Comparison of ENCODE assay signal across 9 mouse cellular contexts in the genomic region with DNA sequence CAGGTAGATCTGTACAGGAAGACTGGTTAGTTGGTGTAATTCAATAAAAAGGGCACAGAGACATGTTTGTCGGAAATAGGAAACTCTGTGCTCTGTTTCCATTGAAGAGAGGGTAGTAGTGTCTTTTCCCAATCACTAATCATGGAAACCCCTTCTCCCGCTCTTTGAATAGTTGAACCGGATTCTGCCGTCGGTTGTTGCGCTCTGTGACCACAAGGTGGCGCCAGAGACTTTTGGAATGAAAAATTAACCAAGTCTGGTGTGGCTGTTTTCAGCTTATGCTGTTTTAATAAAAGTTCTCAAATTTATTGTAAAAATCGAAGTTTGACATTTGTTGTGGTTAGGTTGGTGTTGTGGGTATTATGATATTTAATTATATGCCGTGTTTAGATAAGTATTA. TPM values are rescaled to one million over a fixed set of nuclear protein-coding genes. Genes with fewer than 3 reads are reported as not detected.
DNase-seq lines count a peak whose midpoint lies in the region; ATAC-seq lines count a peak whose summit lies in the region.
"Had no signal": no experiment of that assay in that cellular context is flagged by ENCODE, and none has a peak within 500 bp of the region (broad histone marks: within the 10 kb centered on the region; RNA-seq: fewer than 3 reads in every experiment).

No protein-coding gene starts in this region.

- no peak for ATAC-seq in kidney, embryonic 14.5 days (ENCODE audit: low FRiP score, low TSS enrichment)
- peak; percentile 42 to 62; a peak in 2 of 4 replicates for ATAC-seq in hematopoietic stem cell, adult 5-6 weeks (replicated peaks in 1 of 2; ENCODE audit: insufficient read depth in 1 of 2, low FRiP score in 2 of 2, low TSS enrichment in 1 of 2, low read depth in 1 of 2, poor library complexity in 2 of 2, severe bottlenecking in 2 of 2)

- intact Hi-C loops in left cerebral cortex, postnatal 4 days (cut with DNase I): no loop called here

- H3K9ac ChIP-seq in kidney, embryonic 14.5 days (ENCODE audit: low read depth, low read length): no peak overlapping the region

- no peaks in the 10 kb centered on the region for H3K9me3 ChIP-seq in kidney, embryonic 14.5 days (ENCODE audit: control insufficient read depth, low read length)

- peak; percentile 50 for DNase-seq in kidney, adult 9 months
- peak; percentile 38 for DNase-seq in adrenal gland, adult 2 months
- DNase-seq in embryo, embryonic 11.5 days (ENCODE audit: low read depth, low spot score): peak; percentile 35
- DNase-seq in left cerebral cortex, postnatal 4 days: peak; percentile 49
- peak; percentile 38 for DNase-seq in naive thymus-derived CD4-positive, alpha-beta T cell, adult 2 months (ENCODE audit: low read depth)
- DNase-seq in thymus, postnatal 4 days: peak; percentile 67

- H3K4me2 ChIP-seq in kidney, embryonic 14.5 days (replicated peaks; ENCODE audit: low read depth, low read length): no peak overlapping the region

- no peaks in the 10 kb centered on the region; the same call in 1 of the 2 replicates for H3K27me3 ChIP-seq in kidney, embryonic 14.5 days (ENCODE audit: control insufficient read depth, insufficient read depth, low read length)

- no peak overlapping the region for H3K4me3 ChIP-seq in kidney, embryonic 14.5 days (ENCODE audit: low read length)

- H3K36me3 ChIP-seq in kidney, embryonic 14.5 days (ENCODE audit: control insufficient read depth, insufficient read depth, low read length): no peaks in the 10 kb centered on the region

- H3K4me1 ChIP-seq in kidney, embryonic 14.5 days (ENCODE audit: control insufficient read depth, insufficient read depth, low read length): no peaks in the 10 kb centered on the region

- no peak overlapping the region for H3K27ac ChIP-seq in kidney, embryonic 14.5 days (ENCODE audit: low read depth, low read length)
- H3K27ac ChIP-seq: macrophage had no signal

- 2% methylated on average over 9 of the region's 9 CpGs for WGBS in kidney, embryonic 14.5 days

RNA-seq across cellular contexts. Expression of gene Steap1, which starts 5.9 kb away (rescaled TPM):
- 9.9 and 10.3 TPM in 2 replicates for polyA plus RNA-seq in kidney, embryonic 14.5 days (2014; fragmentation: Nextera tagmentation; extraction: Ambion mirVana)
- 10 to 100 TPM; 25.8 to 38.0 TPM for total RNA-seq in adrenal gland, adult 2 months (2021)
- polyA plus RNA-seq in adrenal gland, adult 2 months (2012; rRNA removed): 6.3 and 6.8 TPM in 2 replicates
- total RNA-seq in hematopoietic stem cell, adult 5-6 weeks (2017): not detected in 2 replicates
- total RNA-seq in left cerebral cortex, postnatal 4 days (2021): not detected
- polyA plus RNA-seq: macrophage had no signal

Comparison
In these comparisons a context has a peak if more than half of its experiments do, and no peak if none do; other contexts are left out.
1. RNA of gene Steap1, which starts 5.9 kb away (total RNA-seq): 25.8 to 38.0 TPM in adrenal gland, adult 2 months; not detected in left cerebral cortex, postnatal 4 days and not detected in hematopoietic stem cell, adult 5-6 weeks; every median in the first group is over 10 times any median in the second.
2. Peak in every context shown above with its lines, with median percentiles within 50 percentile points of each other: DNase-seq.